Mouse (Mus musculus): Measurements from ENCODE around the gene Hoxc8. TPM values are rescaled to one million over a fixed set of nuclear protein-coding genes. Genes with fewer than 3 reads are reported as not detected.

The Hoxc8 gene
- polyA plus RNA-seq, 1 experiment, result not detected

- Histone ChIP-seq H3K9me3 (ENCODE audit: control insufficient read depth, low read length) (peaks cover 4% of the 10 kb centered on the region; the same call in 1 of the 2 replicates), H3K4me3 (replicated peaks) (no peak overlapping the region), H3K36me3 (ENCODE audit: control insufficient read depth) (no peaks in the 10 kb centered on the region), H3K4me1 (ENCODE audit: control insufficient read depth) (no peaks in the 10 kb centered on the region), H3K27me3 (ENCODE audit: control insufficient read depth) (peaks cover 100% of the 10 kb centered on the region)
- TF ChIP-seq TAL1 (IDR thresholded peaks at IDR 0.05; ENCODE audit: low read length) (no peak), GATA1 (IDR thresholded peaks at IDR 0.05; ENCODE audit: low read length) (no peak)
These were observed 19.1 kb downstream of the Hoxc8 start for GRCm38 (mm10) chr15:103009265-103010111.

- Histone ChIP-seq H3K27me3 (ENCODE audit: control insufficient read depth) (peaks cover 100% of the 10 kb centered on the region), H3K36me3 (ENCODE audit: control insufficient read depth) (no peaks in the 10 kb centered on the region), H3K4me3 (replicated peaks) (no peak overlapping the region), H3K4me1 (ENCODE audit: control insufficient read depth) (no peaks in the 10 kb centered on the region), H3K9me3 (ENCODE audit: control insufficient read depth, low read length) (peaks cover 4% of the 10 kb centered on the region; the same call in 1 of the 2 replicates)
- TF ChIP-seq TAL1 (IDR thresholded peaks at IDR 0.05; ENCODE audit: low read length) (no peak), GATA1 (IDR thresholded peaks at IDR 0.05; ENCODE audit: low read length) (no peak)
These were observed 19.9 kb downstream of the Hoxc8 start for GRCm38 (mm10) chr15:103010112-103010846.

GRCm38 (mm10) chr15:103010847-103011555, 20.6 kb downstream of the Hoxc8 start:
- peaks cover 100% of the 10 kb centered on the region for H3K27me3 ChIP-seq (ENCODE audit: control insufficient read depth)
- no peak overlapping the region for H3K4me3 ChIP-seq (replicated peaks)

GRCm38 (mm10) chr15:103011928-103012486, 21.6 kb downstream of the Hoxc8 start:
- no peaks in the 10 kb centered on the region for H3K4me1 ChIP-seq (ENCODE audit: control insufficient read depth)
- no peak overlapping the region for H3K4me3 ChIP-seq (replicated peaks)

More at GRCm38 (mm10) chr15:103010847-103011555, 20.6 kb downstream of the Hoxc8 start:
- TF ChIP-seq GATA1 (IDR thresholded peaks at IDR 0.05; ENCODE audit: low read length) (no peak), TAL1 (IDR thresholded peaks at IDR 0.05; ENCODE audit: low read length) (no peak)
- H3K4me1 ChIP-seq (ENCODE audit: control insufficient read depth), result no peaks in the 10 kb centered on the region
- H3K36me3 ChIP-seq (ENCODE audit: control insufficient read depth), result no peaks in the 10 kb centered on the region
- H3K9me3 ChIP-seq (ENCODE audit: control insufficient read depth, low read length), result peaks cover 4% of the 10 kb centered on the region; the same call in 1 of the 2 replicates

GRCm38 (mm10) chr15:103013238-103013984, 23.0 kb downstream of the Hoxc8 start:
- peaks cover 4% of the 10 kb centered on the region; the same call in 1 of the 2 replicates for H3K9me3 ChIP-seq (ENCODE audit: control insufficient read depth, low read length)
- H3K4me3 ChIP-seq (replicated peaks), result no peak overlapping the region
- no peaks in the 10 kb centered on the region for H3K36me3 ChIP-seq (ENCODE audit: control insufficient read depth)
- H3K4me1 ChIP-seq (ENCODE audit: control insufficient read depth), result no peaks in the 10 kb centered on the region
- TF ChIP-seq TAL1 (IDR thresholded peaks at IDR 0.05; ENCODE audit: low read length), result no peak
- TF ChIP-seq GATA1 (IDR thresholded peaks at IDR 0.05; ENCODE audit: low read length), result no peak
- peaks cover 100% of the 10 kb centered on the region for H3K27me3 ChIP-seq (ENCODE audit: control insufficient read depth)

More at GRCm38 (mm10) chr15:103011928-103012486, 21.6 kb downstream of the Hoxc8 start:
- TF ChIP-seq GATA1 (IDR thresholded peaks at IDR 0.05; ENCODE audit: low read length), result no peak
- no peaks in the 10 kb centered on the region for H3K36me3 ChIP-seq (ENCODE audit: control insufficient read depth)
- peaks cover 4% of the 10 kb centered on the region; the same call in 1 of the 2 replicates for H3K9me3 ChIP-seq (ENCODE audit: control insufficient read depth, low read length)
- H3K27me3 ChIP-seq (ENCODE audit: control insufficient read depth), result peaks cover 100% of the 10 kb centered on the region

- H3K36me3 ChIP-seq (ENCODE audit: control insufficient read depth), result no peaks in the 10 kb centered on the region
- H3K4me3 ChIP-seq (replicated peaks), result no peak overlapping the region
- no peaks in the 10 kb centered on the region for H3K4me1 ChIP-seq (ENCODE audit: control insufficient read depth)
- H3K9me3 ChIP-seq (ENCODE audit: control insufficient read depth, low read length), result peaks cover 4% of the 10 kb centered on the region; the same call in 1 of the 2 replicates
- TF ChIP-seq TAL1 (IDR thresholded peaks at IDR 0.05; ENCODE audit: low read length) (no peak), GATA1 (IDR thresholded peaks at IDR 0.05; ENCODE audit: low read length) (no peak)
- peaks cover 100% of the 10 kb centered on the region for H3K27me3 ChIP-seq (ENCODE audit: control insufficient read depth)
These were observed 24.0 kb downstream of the Hoxc8 start for GRCm38 (mm10) chr15:103014166-103015008.

GRCm38 (mm10) chr15:103015009-103015399, 24.6 kb downstream of the Hoxc8 start:
- Histone ChIP-seq H3K36me3 (ENCODE audit: control insufficient read depth) (no peaks in the 10 kb centered on the region), H3K4me3 (replicated peaks) (no peak overlapping the region), H3K4me1 (ENCODE audit: control insufficient read depth) (no peaks in the 10 kb centered on the region), H3K27me3 (ENCODE audit: control insufficient read depth) (peaks cover 100% of the 10 kb centered on the region), H3K9me3 (ENCODE audit: control insufficient read depth, low read length) (peaks cover 4% of the 10 kb centered on the region; the same call in 1 of the 2 replicates)
- TF ChIP-seq TAL1 (IDR thresholded peaks at IDR 0.05; ENCODE audit: low read length) (no peak), GATA1 (IDR thresholded peaks at IDR 0.05; ENCODE audit: low read length) (no peak)

Data from erythroblast, embryonic 14.5 days (primary cell).